Comparison of ENCODE assay signal across 16 mouse cellular contexts in genomic region chr14:47742674-47743073, GRCm38 (mm10).
DNase-seq lines count a peak whose midpoint lies in the region; ATAC-seq and TF ChIP-seq lines count a peak whose summit lies in the region.
"Had no signal": no experiment of that assay in that cellular context is flagged by ENCODE, and none has a peak within 500 bp of the region (broad histone marks: within the 10 kb centered on the region; RNA-seq: fewer than 3 reads in every experiment).

No protein-coding gene starts in this region.

- TF ChIP-seq CTCF in lung, embryonic 14.5 days (IDR thresholded peaks at IDR 0.05; ENCODE audit: low read depth), result peak; percentile 19; the same call in 1 of the 2 replicates
- no peak for TF ChIP-seq CTCF in lung, adult 2 months (IDR thresholded peaks at IDR 0.05; ENCODE audit: insufficient read depth, low read length)
- TF ChIP-seq CTCF in cortical plate, adult 2 months (IDR thresholded peaks at IDR 0.05; ENCODE audit: extremely low read depth, insufficient read depth, low read length), result 0 out of 2 replicates have a peak, but pooled peaks have one; percentile 5

- 84% methylated on average over 7 of the region's 7 CpGs for WGBS in lung, embryonic 14.5 days
- WGBS in lung, adult 2 months, result 89% methylated on average over 7 of the region's 7 CpGs

- ATAC-seq in lung, embryonic 14.5 days (ENCODE audit: insufficient read depth), result no peak
- ATAC-seq: forebrain, embryonic 16.5 days had no signal

- TF ChIP-seq POLR2A in lung, adult 2 months (IDR thresholded peaks at IDR 0.05; ENCODE audit: borderline replicate concordance, extremely low read depth, low read depth, low read length), result no peak
- TF ChIP-seq POLR2A in cortical plate, adult 2 months (IDR thresholded peaks at IDR 0.05; ENCODE audit: extremely low read depth, insufficient read depth, low read length), result no peak

- peaks cover 20% of the 10 kb centered on the region; the same call in 1 of the 2 replicates for H3K36me3 ChIP-seq in lung, embryonic 14.5 days (ENCODE audit: insufficient read depth)

- peak; percentile 87 for DNase-seq in heart, adult 11 months
- DNase-seq in heart, adult 18-20 months, result no peak
- DNase-seq in lung, embryonic 14.5 days, result no peak
- DNase-seq in lung, adult 2 months, result no peak
- peak; percentile 29 for DNase-seq in ES-CJ7 (ENCODE audit: low read depth, low spot score)
- DNase-seq in right cerebral cortex, postnatal 10 days (ENCODE audit: low spot score in 2 of 2), result no peak
- DNase-seq: cerebellum, adult 8-10 months; heart, postnatal 4 days; right cerebral cortex, postnatal 14 days had no signal

- H3K27me3 ChIP-seq in lung, embryonic 14.5 days (ENCODE audit: insufficient read depth, low read length), result no peaks in the 10 kb centered on the region
- H3K27me3 ChIP-seq: kidney, embryonic 15.5 days; megakaryocyte, embryonic 14.5 days had no signal

- no peak overlapping the region for H3K4me3 ChIP-seq in lung, embryonic 14.5 days (ENCODE audit: low read depth, low read length)
- no peak overlapping the region for H3K4me3 ChIP-seq in lung, adult 2 months (replicated peaks; ENCODE audit: extremely low read depth, low read depth, low read length)
- no peak overlapping the region for H3K4me3 ChIP-seq in cortical plate, adult 2 months (ENCODE audit: insufficient read depth, low read length)
- H3K4me3 ChIP-seq: erythroblast, embryonic 14.5 days; kidney, embryonic 15.5 days; megakaryocyte, embryonic 14.5 days had no signal

- H3K4me1 ChIP-seq in lung, embryonic 14.5 days (ENCODE audit: insufficient read depth), result no peaks in the 10 kb centered on the region
- no peaks in the 10 kb centered on the region for H3K4me1 ChIP-seq in lung, adult 2 months (ENCODE audit: control insufficient read depth, insufficient read depth, low read length)
- no peaks in the 10 kb centered on the region for H3K4me1 ChIP-seq in cortical plate, adult 2 months (ENCODE audit: control insufficient read depth, insufficient read depth, low read length)

- H3K9me3 ChIP-seq in lung, embryonic 14.5 days (ENCODE audit: low read depth, low read length), result no peaks in the 10 kb centered on the region
- H3K9me3 ChIP-seq: kidney, embryonic 15.5 days; megakaryocyte, embryonic 14.5 days had no signal

- H3K9ac ChIP-seq in lung, embryonic 14.5 days, result no peak overlapping the region
- H3K9ac ChIP-seq: kidney, embryonic 15.5 days had no signal

- no peak overlapping the region for H3K4me2 ChIP-seq in lung, embryonic 14.5 days
- H3K4me2 ChIP-seq: heart, embryonic 11.5 days; kidney, embryonic 15.5 days; liver, embryonic 11.5 days had no signal

- H3K27ac ChIP-seq in lung, embryonic 14.5 days (ENCODE audit: low read depth), result no peak overlapping the region
- H3K27ac ChIP-seq in cortical plate, adult 2 months (ENCODE audit: insufficient read depth, low read length), result no peak overlapping the region
- H3K27ac ChIP-seq: kidney, embryonic 15.5 days had no signal

Comparison
In these comparisons a context has a peak if more than half of its experiments do, and no peak if none do; other contexts are left out.
1. DNase-seq: peak in heart, adult 11 months (single experiment) and ES-CJ7 (single experiment); none in heart, adult 18-20 months (0 of 2), lung, embryonic 14.5 days (single experiment), lung, adult 2 months (single experiment) and right cerebral cortex, postnatal 10 days (0 of 2).